ENCODE assay signal across 9 mouse cellular contexts in the genomic region with DNA sequence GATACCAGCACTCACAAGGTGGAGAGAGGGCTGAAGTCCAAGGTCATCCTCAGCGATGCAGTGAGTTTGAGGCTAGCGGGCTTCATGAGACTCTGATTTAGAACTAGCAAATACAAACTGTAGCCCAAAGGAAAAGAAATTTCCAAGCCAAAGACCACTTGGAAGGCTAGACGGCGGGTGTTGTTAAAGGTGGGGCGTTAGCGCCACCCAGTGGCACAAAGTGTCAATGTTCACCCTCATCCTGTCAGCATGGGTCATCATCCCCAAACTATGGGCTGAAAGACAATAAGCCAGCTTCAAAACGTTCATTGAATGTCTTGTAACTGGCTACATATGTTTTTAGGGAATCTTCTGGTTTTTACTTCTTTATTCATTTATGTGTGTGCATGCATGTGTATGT. TPM values are rescaled to one million over a fixed set of nuclear protein-coding genes. Genes with fewer than 3 reads are reported as not detected.
DNase-seq lines count a peak whose midpoint lies in the region; ATAC-seq and TF ChIP-seq lines count a peak whose summit lies in the region.
"Had no signal": no experiment of that assay in that cellular context is flagged by ENCODE, and none has a peak within 500 bp of the region (broad histone marks: within the 10 kb centered on the region; RNA-seq: fewer than 3 reads in every experiment).

No protein-coding gene starts in this region.

- 3% methylated on average over 7 of the region's 7 CpGs for WGBS in embryonic facial prominence, embryonic 14.5 days
- 4% methylated on average over 7 of the region's 7 CpGs for WGBS in thymus, adult 2 months

- no peak for TF ChIP-seq POLR2A in thymus, adult 2 months (IDR thresholded peaks at IDR 0.05; ENCODE audit: control insufficient read depth, extremely low read depth, insufficient read depth, low read length, poor library complexity)

- no peaks in the 10 kb centered on the region for H3K36me3 ChIP-seq in embryonic facial prominence, embryonic 14.5 days (ENCODE audit: control insufficient read depth, insufficient read depth, low read length)
- H3K36me3 ChIP-seq in thymus, adult 2 months (ENCODE audit: control insufficient read depth, insufficient read depth, low read length) = no peaks in the 10 kb centered on the region
- H3K36me3 ChIP-seq: neural tube, embryonic 13.5 days had no signal

- peak; percentile 72 to 75 for DNase-seq in left cerebral cortex, adult 18-20 months (ENCODE audit: low spot score in 2 of 2)
- no peak for DNase-seq in left cerebral cortex, adult 11 months (ENCODE audit: low spot score)
- DNase-seq in adrenal gland, postnatal 14 days = peak; percentile 82
- DNase-seq in embryonic facial prominence, embryonic 14.5 days (ENCODE audit: low spot score) = peak; percentile 80
- peak; percentile 77 to 83 for DNase-seq in heart, postnatal 36 days
- peak; percentile 82 for DNase-seq in left cerebral cortex, postnatal 4 days
- peak; percentile 55 for DNase-seq in thymus, adult 2 months

- ATAC-seq in embryonic facial prominence, embryonic 14.5 days (ENCODE audit: low read depth) = peak; percentile 67; the same call in 1 of the 2 replicates
- ATAC-seq in neutrophil, adult 5-6 weeks (ENCODE audit: extremely low read depth, insufficient number of reproducible peaks, low FRiP score, poor library complexity, severe bottlenecking) = peak; percentile 71

- H3K4me3 ChIP-seq in embryonic facial prominence, embryonic 14.5 days (ENCODE audit: low read depth, low read length) = no peak overlapping the region
- no peak overlapping the region for H3K4me3 ChIP-seq in thymus, adult 2 months (ENCODE audit: control insufficient read depth, insufficient read depth, low read length)
- H3K4me3 ChIP-seq: neural tube, embryonic 13.5 days had no signal

- no peaks in the 10 kb centered on the region for H3K27me3 ChIP-seq in embryonic facial prominence, embryonic 14.5 days (replicated peaks; ENCODE audit: control insufficient read depth, insufficient read depth, low read length)
- H3K27me3 ChIP-seq in thymus, adult 2 months (ENCODE audit: control insufficient read depth, insufficient read depth, low read length) = no peaks in the 10 kb centered on the region
- H3K27me3 ChIP-seq: neural tube, embryonic 13.5 days had no signal

- H3K4me1 ChIP-seq in embryonic facial prominence, embryonic 14.5 days (ENCODE audit: control insufficient read depth, insufficient read depth, low read length) = no peaks in the 10 kb centered on the region
- H3K4me1 ChIP-seq in thymus, adult 2 months (replicated peaks; ENCODE audit: control insufficient read depth, insufficient read depth, low read length) = no peaks in the 10 kb centered on the region
- H3K4me1 ChIP-seq: neural tube, embryonic 13.5 days had no signal

- no peak overlapping the region for H3K4me2 ChIP-seq in embryonic facial prominence, embryonic 14.5 days (ENCODE audit: low read depth, low read length)
- H3K4me2 ChIP-seq: neural tube, embryonic 13.5 days had no signal

- intact Hi-C loops in heart, postnatal 36 days (cut with DNase I) = loop anchor here (1.0 to 5.0 kb wide), 4 partner anchors 133 to 366 kb away; partner anchors contain the start of gene Hip1
- intact Hi-C loops in left cerebral cortex, postnatal 4 days (cut with DNase I) = loop anchor here (1.0 to 10.0 kb wide), 3 partner anchors 145 to 359 kb away; no protein-coding TSS in a partner anchor

- H3K9me3 ChIP-seq in embryonic facial prominence, embryonic 14.5 days (ENCODE audit: control insufficient read depth, low read length) = no peaks in the 10 kb centered on the region
- H3K9me3 ChIP-seq: neural tube, embryonic 13.5 days had no signal

- H3K9ac ChIP-seq in embryonic facial prominence, embryonic 14.5 days (ENCODE audit: low read depth, low read length) = no peak overlapping the region
- H3K9ac ChIP-seq: neural tube, embryonic 13.5 days had no signal

- peak; percentile 47; the same call in 1 of the 2 replicates for TF ChIP-seq CTCF in thymus, adult 2 months (IDR thresholded peaks at IDR 0.05; ENCODE audit: borderline replicate concordance, control insufficient read depth, extremely low read depth, insufficient read depth, low read length, poor library complexity)

- H3K27ac ChIP-seq in embryonic facial prominence, embryonic 14.5 days (replicated peaks; ENCODE audit: low read depth, low read length) = no peak overlapping the region
- no peak overlapping the region for H3K27ac ChIP-seq in thymus, adult 2 months (ENCODE audit: control insufficient read depth, insufficient read depth, low read length)
- H3K27ac ChIP-seq: neural tube, embryonic 13.5 days had no signal

RNA-seq across cellular contexts. Expression of gene Styxl1, which starts 14.7 kb away (rescaled TPM):
- not detected for total RNA-seq in left cerebral cortex, adult 18-20 months (2021)
- total RNA-seq in adrenal gland, postnatal 14 days (2021) = 0.30 and 0.37 TPM in 2 replicates
- 0.54 and 0.90 TPM in 2 replicates for polyA plus RNA-seq in embryonic facial prominence, embryonic 14.5 days (2014; fragmentation: Nextera tagmentation; extraction: Ambion mirVana)
- not detected for total RNA-seq in heart, postnatal 36 days (2021)
- not detected for total RNA-seq in left cerebral cortex, postnatal 4 days (2021)
- 0.93 and 1.1 TPM in 2 replicates for total RNA-seq in neutrophil, adult 5-6 weeks (2017)
- 0.33 and 0.57 TPM in 2 replicates for polyA plus RNA-seq in thymus, adult 2 months (2012; rRNA removed)
- polyA plus RNA-seq: neural tube, embryonic 13.5 days had no signal

RNA-seq across cellular contexts. Expression of gene Mdh2, which starts 14.8 kb away (rescaled TPM):
- total RNA-seq in left cerebral cortex, adult 18-20 months (2021) = 100 to 1,000 TPM; 431 to 433 TPM
- 957 and 984 TPM in 2 replicates for total RNA-seq in adrenal gland, postnatal 14 days (2021)
- 481 and 483 TPM in 2 replicates for polyA plus RNA-seq in embryonic facial prominence, embryonic 14.5 days (2014; fragmentation: Nextera tagmentation; extraction: Ambion mirVana)
- 1,000 to 10,000 TPM; 1,890 to 1,983 TPM for total RNA-seq in heart, postnatal 36 days (2021)
- 100 to 1,000 TPM; 359 to 370 TPM for total RNA-seq in left cerebral cortex, postnatal 4 days (2021)
- 138 and 141 TPM in 2 replicates for total RNA-seq in neutrophil, adult 5-6 weeks (2017)
- polyA plus RNA-seq in thymus, adult 2 months (2012; rRNA removed) = 619 and 638 TPM in 2 replicates

RNA-seq across cellular contexts. Expression of gene Tmem120a, which starts 19.3 kb away (rescaled TPM):
- total RNA-seq in left cerebral cortex, adult 18-20 months (2021) = 10 to 100 TPM; 18.3 to 22.4 TPM
- 26.8 and 45.4 TPM in 2 replicates for total RNA-seq in adrenal gland, postnatal 14 days (2021)
- 36.7 and 42.2 TPM in 2 replicates for polyA plus RNA-seq in embryonic facial prominence, embryonic 14.5 days (2014; fragmentation: Nextera tagmentation; extraction: Ambion mirVana)
- 10 to 100 TPM; 12.9 to 18.3 TPM for total RNA-seq in heart, postnatal 36 days (2021)
- 10 to 100 TPM; 44.4 to 47.0 TPM for total RNA-seq in left cerebral cortex, postnatal 4 days (2021)
- total RNA-seq in neutrophil, adult 5-6 weeks (2017) = 28.9 and 30.5 TPM in 2 replicates
- 31.0 and 37.7 TPM in 2 replicates for polyA plus RNA-seq in thymus, adult 2 months (2012; rRNA removed)

RNA-seq across cellular contexts. Expression of gene Srrm3, which starts 43.2 kb away (rescaled TPM):
- 10 to 100 TPM; 94.9 to 95.4 TPM for total RNA-seq in left cerebral cortex, adult 18-20 months (2021)
- total RNA-seq in adrenal gland, postnatal 14 days (2021) = 2.7 and 4.3 TPM in 2 replicates
- polyA plus RNA-seq in embryonic facial prominence, embryonic 14.5 days (2014; fragmentation: Nextera tagmentation; extraction: Ambion mirVana) = 1.1 and 1.5 TPM in 2 replicates
- not detected for total RNA-seq in heart, postnatal 36 days (2021)
- 10 to 100 TPM; 87.6 to 91.5 TPM for total RNA-seq in left cerebral cortex, postnatal 4 days (2021)
- total RNA-seq in neutrophil, adult 5-6 weeks (2017) = not detected in 2 replicates
- polyA plus RNA-seq in thymus, adult 2 months (2012; rRNA removed) = 0.06 and 0.28 TPM in 2 replicates
